Mouse (Mus musculus) neural tube, embryonic 15.5 days (tissue): ENCODE data around the gene Gal3st2c. TPM values are rescaled to one million over a fixed set of nuclear protein-coding genes. Genes with fewer than 3 reads are reported as not detected.
"Not testable (repeated sequence)": the region's sequence is repeated elsewhere in the genome, so short reads cannot be mapped to it uniquely, and the experiment has no call there.

ENCODE experiments used
- ATAC-seq: fragments of 200-750 bp; cut with Nextera tagmentation; 2 replicates; pipeline ENCODE4 v1.8.0; 2017; ENCODE audit warnings: mild to moderate bottlenecking, moderate TSS enrichment, moderate library complexity; ENCODE audit not compliant: low FRiP score
- H3K27ac ChIP-seq: fragments of 300-500 bp; sonication (generic); replicated peaks from 2 replicates; pipeline ENCODE4 v1.5.1; 2015; ENCODE audit warnings: mild to moderate bottlenecking, inconsistent platforms
- H3K27me3 ChIP-seq: fragments of 300-500 bp; sonication (generic); replicated peaks from 2 replicates; pipeline ENCODE4 v1.6.1; 2015; ENCODE audit warnings: inconsistent platforms
- H3K36me3 ChIP-seq: fragments of 300-500 bp; sonication (generic); 2 replicates; pipeline ENCODE4 v1.6.1; 2015; ENCODE audit warnings: inconsistent platforms
- H3K4me1 ChIP-seq: fragments of 300-500 bp; sonication (generic); 2 replicates; pipeline ENCODE4 v1.6.1; 2015; ENCODE audit warnings: inconsistent platforms
- H3K4me2 ChIP-seq: fragments of 300-500 bp; sonication (generic); 2 replicates; pipeline ENCODE4 v1.6.1; 2015; ENCODE audit warnings: inconsistent platforms, mild to moderate bottlenecking, moderate library complexity
- H3K4me3 ChIP-seq: fragments of 300-500 bp; sonication (generic); replicated peaks from 2 replicates; pipeline ENCODE4 v1.5.1; 2015; ENCODE audit warnings: mild to moderate bottlenecking, inconsistent platforms
- H3K9ac ChIP-seq: fragments of 300-500 bp; sonication (generic); replicated peaks from 2 replicates; pipeline ENCODE4 v1.6.1; 2015; ENCODE audit warnings: mild to moderate bottlenecking, inconsistent platforms
- H3K9me3 ChIP-seq: fragments of 300-500 bp; sonication (generic); replicated peaks from 2 replicates; pipeline ENCODE4 v1.6.1; 2016; ENCODE audit warnings: inconsistent platforms
- WGBS: fragments of 180-500 bp; shearing (Covaris S2); methylation state at CpG from one replicate; pipeline ENCODE4 v1.1.7; 2015; ENCODE audit warnings: mixed read lengths; 5-methylcytosine and 5-hydroxymethylcytosine counted together
- polyA plus RNA-seq: library from polyadenylated mRNA; unstranded; fragments of >200 nt; fragmentation: Nextera tagmentation; extraction: Ambion mirVana; gene quantifications from 2 replicates; pipeline ENCODE4 v1.2.1, GENCODE M21; 2015

Gene Gal3st2c
- polyA plus RNA-seq, 1 experiment from 2014 or later, result not detected

GRCm38 (mm10) chr1:94005954-94006506 lies 15.7 kb downstream of the Gal3st2c start:
- WGBS, result 78% methylated on average over 2 of the region's 2 CpGs
- H3K9ac ChIP-seq, H3K27me3 ChIP-seq, H3K27ac ChIP-seq, H3K36me3 ChIP-seq, H3K9me3 ChIP-seq, H3K4me1 ChIP-seq, ATAC-seq, H3K4me2 ChIP-seq, H3K4me3 ChIP-seq: not testable (repeated sequence)

GRCm38 (mm10) chr1:94008826-94009225 lies 18.5 kb downstream of the Gal3st2c start:
- not testable (repeated sequence) for H3K27ac ChIP-seq, H3K4me3 ChIP-seq, H3K4me2 ChIP-seq, H3K27me3 ChIP-seq, H3K4me1 ChIP-seq, ATAC-seq, H3K36me3 ChIP-seq, H3K9me3 ChIP-seq, H3K9ac ChIP-seq
- 94% methylated on average over 16 of the region's 19 CpGs for WGBS

- H3K36me3 ChIP-seq, result no peaks in the 10 kb centered on the region
- no peaks in the 10 kb centered on the region for H3K9me3 ChIP-seq
- ATAC-seq, result no peak
- no peak overlapping the region for H3K4me3 ChIP-seq
- H3K4me1 ChIP-seq, result no peaks in the 10 kb centered on the region
- H3K27me3 ChIP-seq, result no peaks in the 10 kb centered on the region
- no peak overlapping the region for H3K4me2 ChIP-seq
- H3K27ac ChIP-seq, result no peak overlapping the region
- no peak overlapping the region for H3K9ac ChIP-seq
- WGBS, result 74% methylated on average over 3 of the region's 3 CpGs
Observed at GRCm38 (mm10) chr1:94011643-94012042, 21.3 kb downstream of the Gal3st2c start.

GRCm38 (mm10) chr1:94020151-94020550 lies 29.8 kb downstream of the Gal3st2c start, which contains the start of gene Neu4:
Gene Neu4 (plus strand): TSS chr1:94020451.
- H3K9ac ChIP-seq, result no peak within 1 kb of the TSS
- ATAC-seq, result no peak
- no peaks in the 10 kb centered on the region for H3K27me3 ChIP-seq
- no peaks in the 10 kb centered on the region for H3K4me1 ChIP-seq
- H3K4me3 ChIP-seq, result no peak within 1 kb of the TSS
- no peaks in the 10 kb centered on the region for H3K9me3 ChIP-seq
- WGBS, result 84% methylated on average over 6 of the region's 6 CpGs
- no peak within 1 kb of the TSS for H3K27ac ChIP-seq
- H3K36me3 ChIP-seq, result no peaks in the 10 kb centered on the region
- H3K4me2 ChIP-seq, result no peak within 1 kb of the TSS

- Histone ChIP-seq H3K4me2 (no peak overlapping the region), H3K9me3 (no peaks in the 10 kb centered on the region), H3K27me3 (no peaks in the 10 kb centered on the region), H3K4me3 (no peak overlapping the region), H3K4me1 (no peaks in the 10 kb centered on the region), H3K27ac (no peak overlapping the region), H3K9ac (no peak overlapping the region), H3K36me3 (no peaks in the 10 kb centered on the region)
- 80% methylated on average over 12 of the region's 12 CpGs for WGBS
- no peak for ATAC-seq
Observed at GRCm38 (mm10) chr1:94027506-94028108, 37.3 kb downstream of the Gal3st2c start.

- WGBS, result 96% methylated on average over 2 of the region's 2 CpGs
- Histone ChIP-seq H3K4me3 (no peak overlapping the region), H3K9me3 (no peaks in the 10 kb centered on the region), H3K36me3 (no peaks in the 10 kb centered on the region), H3K4me1 (no peaks in the 10 kb centered on the region), H3K27ac (no peak overlapping the region), H3K4me2 (no peak overlapping the region), H3K9ac (no peak overlapping the region), H3K27me3 (no peaks in the 10 kb centered on the region)
- ATAC-seq, result no peak
Observed at GRCm38 (mm10) chr1:94028741-94029140, 38.4 kb downstream of the Gal3st2c start.

- WGBS, result 79% methylated on average over 2 of the region's 2 CpGs
- no peaks in the 10 kb centered on the region for H3K36me3 ChIP-seq
- ATAC-seq, result no peak
- H3K4me3 ChIP-seq, result no peak overlapping the region
- H3K4me1 ChIP-seq, result peaks cover 11% of the 10 kb centered on the region
- H3K9me3 ChIP-seq, result no peaks in the 10 kb centered on the region
- H3K27me3 ChIP-seq, result no peaks in the 10 kb centered on the region
- no peak overlapping the region for H3K9ac ChIP-seq
- H3K27ac ChIP-seq, result no peak overlapping the region
- no peak overlapping the region for H3K4me2 ChIP-seq
Observed at GRCm38 (mm10) chr1:94033075-94033602, 42.8 kb downstream of the Gal3st2c start.

GRCm38 (mm10) chr1:94034984-94035743 lies 44.9 kb downstream of the Gal3st2c start:
- peak; percentile 95 for ATAC-seq
- Histone ChIP-seq H3K27me3 (no peaks in the 10 kb centered on the region), H3K4me3 (peak overlapping the region; percentile 51), H3K36me3 (no peaks in the 10 kb centered on the region), H3K27ac (peak overlapping the region; percentile 81), H3K9me3 (no peaks in the 10 kb centered on the region), H3K9ac (peak overlapping the region; percentile 58), H3K4me1 (peaks cover 11% of the 10 kb centered on the region), H3K4me2 (peak overlapping the region; percentile 92)
- under 1% methylated on average over 25 of the region's 25 CpGs for WGBS

- H3K4me3 ChIP-seq, result no peak overlapping the region
- H3K9ac ChIP-seq, result no peak overlapping the region
- H3K36me3 ChIP-seq, result no peaks in the 10 kb centered on the region
- WGBS, result 93% methylated on average over 2 of the region's 2 CpGs
- H3K9me3 ChIP-seq, result no peaks in the 10 kb centered on the region
- H3K4me1 ChIP-seq, result peaks cover 6% of the 10 kb centered on the region
- no peak overlapping the region for H3K27ac ChIP-seq
- no peaks in the 10 kb centered on the region for H3K27me3 ChIP-seq
- ATAC-seq, result no peak
- H3K4me2 ChIP-seq, result no peak overlapping the region
Observed at GRCm38 (mm10) chr1:94040391-94040790, 50.1 kb downstream of the Gal3st2c start.

- no peaks in the 10 kb centered on the region for H3K9me3 ChIP-seq
- ATAC-seq, result no peak
- H3K4me2 ChIP-seq, result no peak overlapping the region
- H3K4me1 ChIP-seq, result no peaks in the 10 kb centered on the region
- no peaks in the 10 kb centered on the region for H3K36me3 ChIP-seq
- WGBS, result 72% methylated on average over 3 of the region's 3 CpGs
- no peak overlapping the region for H3K27ac ChIP-seq
- H3K4me3 ChIP-seq, result no peak overlapping the region
- no peaks in the 10 kb centered on the region for H3K27me3 ChIP-seq
- no peak overlapping the region for H3K9ac ChIP-seq
Observed at GRCm38 (mm10) chr1:94045559-94045958, 55.2 kb downstream of the Gal3st2c start.

- no peaks in the 10 kb centered on the region for H3K4me1 ChIP-seq
- no peak overlapping the region for H3K27ac ChIP-seq
- H3K4me2 ChIP-seq, result no peak overlapping the region
- WGBS, result 72% methylated on average over 4 of the region's 4 CpGs
- no peak overlapping the region for H3K4me3 ChIP-seq
- no peaks in the 10 kb centered on the region for H3K9me3 ChIP-seq
- no peak for ATAC-seq
- H3K27me3 ChIP-seq, result no peaks in the 10 kb centered on the region
- H3K36me3 ChIP-seq, result no peaks in the 10 kb centered on the region
- no peak overlapping the region for H3K9ac ChIP-seq
Observed at GRCm38 (mm10) chr1:94046544-94046943, 56.2 kb downstream of the Gal3st2c start.

GRCm38 (mm10) chr1:94051104-94051503 lies 60.8 kb downstream of the Gal3st2c start:
- no peak overlapping the region for H3K4me2 ChIP-seq
- WGBS, result 92% methylated on average over 5 of the region's 5 CpGs

More at GRCm38 (mm10) chr1:94051104-94051503, 60.8 kb downstream of the Gal3st2c start:
- H3K4me1 ChIP-seq, result no peaks in the 10 kb centered on the region
- no peaks in the 10 kb centered on the region for H3K36me3 ChIP-seq
- no peak overlapping the region for H3K4me3 ChIP-seq
- no peaks in the 10 kb centered on the region for H3K9me3 ChIP-seq
- no peak for ATAC-seq
- no peak overlapping the region for H3K27ac ChIP-seq
- H3K9ac ChIP-seq, result no peak overlapping the region
- no peaks in the 10 kb centered on the region for H3K27me3 ChIP-seq
